Mouse (Mus musculus): ENCODE results near the gene Shisal1. TPM values are rescaled to one million over a fixed set of nuclear protein-coding genes. Genes with fewer than 3 reads are reported as not detected.

The Shisal1 gene
- polyA plus RNA-seq, 1 experiment, result 36.5 TPM

DNA sequence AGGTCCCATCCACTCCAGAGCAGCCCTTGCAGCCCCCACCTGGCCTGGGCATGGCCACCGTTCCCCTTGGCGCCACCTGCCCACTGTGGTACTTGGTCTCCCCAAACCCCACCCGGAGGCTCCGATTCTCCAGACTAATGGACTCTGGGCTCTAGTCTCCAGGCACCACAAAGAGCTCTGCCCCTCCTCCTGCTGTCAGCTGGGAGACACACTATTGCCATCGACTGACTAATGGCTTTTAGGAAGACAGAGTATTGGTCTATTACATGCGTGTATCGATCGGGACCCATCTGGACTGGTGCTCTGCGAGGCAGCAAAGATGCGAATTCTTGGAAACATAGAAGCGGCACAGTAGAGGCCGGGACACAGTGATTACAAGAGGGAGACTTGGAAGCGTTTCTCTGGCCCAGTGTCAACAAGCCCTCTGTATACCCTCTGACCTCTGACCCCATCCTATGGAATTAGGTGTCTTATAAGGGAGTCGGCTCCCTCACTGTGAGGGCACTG lies 49.2 kb downstream of the Shisal1 start:
- TF ChIP-seq CTCF (IDR thresholded peaks at IDR 0.05; ENCODE audit: borderline replicate concordance, extremely low read depth, insufficient read depth, insufficient read length) (no peak), POLR2A (IDR thresholded peaks at IDR 0.05; ENCODE audit: borderline replicate concordance, extremely low read depth, insufficient read depth, insufficient read length, poor library complexity, severe bottlenecking) (no peak)
- peak; percentile 49 for DNase-seq (ENCODE audit: low read depth)

DNA sequence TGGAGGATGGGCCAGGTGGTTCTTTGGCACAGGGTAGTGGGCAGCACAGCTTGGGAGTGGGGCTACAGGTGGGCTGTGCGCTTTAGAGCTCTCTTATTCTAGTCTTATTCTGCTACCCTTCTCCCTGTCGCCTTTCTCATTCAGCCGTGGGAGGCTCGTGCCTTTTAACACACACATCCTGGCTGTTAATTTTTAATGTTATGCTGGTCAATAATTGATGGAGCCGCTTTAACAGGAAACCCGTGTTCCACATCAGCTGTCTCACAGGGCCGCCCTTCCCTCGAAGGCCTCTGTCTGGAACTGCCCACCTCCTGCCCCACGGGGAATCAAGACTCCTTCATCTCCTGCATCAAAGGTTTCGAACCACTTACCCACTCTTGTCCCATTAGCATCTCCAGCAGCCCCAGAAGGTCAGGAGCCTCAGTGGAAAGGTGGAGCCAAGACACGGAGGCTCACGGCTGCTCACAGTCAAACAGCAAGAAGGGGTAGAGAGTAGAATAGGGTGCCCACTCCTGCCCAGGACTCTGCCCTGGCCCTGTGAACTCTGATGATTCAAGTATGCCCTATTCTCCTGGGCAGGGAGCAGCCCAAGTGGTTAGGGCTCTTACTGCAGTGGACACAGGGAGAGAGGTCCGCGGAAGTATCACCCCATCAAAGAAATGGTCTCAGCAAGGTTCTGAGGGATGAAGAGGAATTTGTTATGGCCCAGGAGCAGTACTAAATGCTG lies 51.4 kb downstream of the Shisal1 start:
- DNase-seq (ENCODE audit: low read depth), result peak; percentile 52
- TF ChIP-seq POLR2A (IDR thresholded peaks at IDR 0.05; ENCODE audit: borderline replicate concordance, extremely low read depth, insufficient read depth, insufficient read length, poor library complexity, severe bottlenecking) (no peak), CTCF (IDR thresholded peaks at IDR 0.05; ENCODE audit: borderline replicate concordance, extremely low read depth, insufficient read depth, insufficient read length) (no peak)

DNA sequence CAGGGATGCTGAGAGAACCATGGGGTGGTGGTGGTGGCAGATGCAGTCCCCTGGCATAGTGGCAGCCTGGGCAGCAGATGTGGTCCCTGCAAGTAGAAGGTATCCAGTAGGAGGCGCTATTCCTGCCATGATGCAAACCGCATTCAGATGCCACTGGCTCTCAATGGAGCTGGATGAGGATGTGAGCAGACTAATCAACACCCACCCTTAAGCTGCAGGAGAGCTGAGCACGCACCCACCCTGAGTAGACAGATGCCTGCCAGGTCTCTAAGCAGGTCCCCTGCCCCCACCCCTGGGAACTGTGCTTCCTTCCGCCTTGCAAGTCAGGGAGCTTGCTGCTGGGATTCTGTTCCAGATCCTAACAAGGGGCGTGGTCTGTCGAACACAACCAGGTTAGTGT lies 53.6 kb downstream of the Shisal1 start:
- DNase-seq (ENCODE audit: low read depth), result peak; percentile 69
- TF ChIP-seq CTCF (IDR thresholded peaks at IDR 0.05; ENCODE audit: borderline replicate concordance, extremely low read depth, insufficient read depth, insufficient read length), result peak; percentile 52; the same call in 1 of the 2 replicates
- TF ChIP-seq POLR2A (IDR thresholded peaks at IDR 0.05; ENCODE audit: borderline replicate concordance, extremely low read depth, insufficient read depth, insufficient read length, poor library complexity, severe bottlenecking), result no peak

DNA sequence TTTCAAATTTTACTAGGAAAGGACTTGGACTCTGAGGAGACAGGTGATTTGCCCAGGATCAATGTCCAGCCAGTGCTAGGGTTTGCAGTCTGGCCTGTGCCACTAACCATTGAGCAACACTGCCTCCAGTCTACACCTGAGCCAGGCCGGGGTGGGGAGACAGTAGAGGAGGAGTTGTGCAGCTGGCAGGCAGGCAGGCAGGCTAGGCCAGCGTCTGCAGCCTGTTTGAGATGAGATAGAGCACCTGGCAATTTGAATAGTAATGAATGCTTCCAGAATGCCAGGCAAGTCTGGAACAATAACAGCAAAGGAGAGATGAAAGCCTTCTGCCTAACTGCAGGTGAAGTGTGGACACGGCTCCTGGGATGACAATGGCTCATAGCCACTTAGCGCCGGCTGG lies 54.1 kb downstream of the Shisal1 start:
- peak; percentile 74 for DNase-seq (ENCODE audit: low read depth)
- TF ChIP-seq POLR2A (IDR thresholded peaks at IDR 0.05; ENCODE audit: borderline replicate concordance, extremely low read depth, insufficient read depth, insufficient read length, poor library complexity, severe bottlenecking) (no peak), CTCF (IDR thresholded peaks at IDR 0.05; ENCODE audit: borderline replicate concordance, extremely low read depth, insufficient read depth, insufficient read length) (no peak)

DNA sequence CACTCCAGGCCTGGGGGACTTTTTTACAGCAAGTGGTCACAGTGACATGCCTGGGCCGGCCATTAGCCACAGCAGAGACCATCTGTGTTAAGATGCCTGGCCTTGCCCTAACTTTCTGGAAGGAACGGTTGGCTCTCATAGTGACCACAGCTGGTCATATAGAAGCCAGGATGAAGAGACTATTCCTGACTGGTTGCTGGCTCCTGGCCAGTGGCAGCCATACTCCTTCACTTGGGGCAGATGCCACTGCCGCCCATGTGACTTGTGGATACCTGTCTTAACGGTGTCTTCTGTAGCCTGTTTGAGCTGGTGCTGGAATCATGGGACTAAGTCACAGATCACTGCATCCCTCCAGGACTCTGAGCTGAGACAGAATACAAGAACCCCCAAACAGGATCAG lies 54.8 kb downstream of the Shisal1 start:
- no peak for DNase-seq (ENCODE audit: low read depth)
- TF ChIP-seq CTCF (IDR thresholded peaks at IDR 0.05; ENCODE audit: borderline replicate concordance, extremely low read depth, insufficient read depth, insufficient read length) (no peak), POLR2A (IDR thresholded peaks at IDR 0.05; ENCODE audit: borderline replicate concordance, extremely low read depth, insufficient read depth, insufficient read length, poor library complexity, severe bottlenecking) (no peak)

DNA sequence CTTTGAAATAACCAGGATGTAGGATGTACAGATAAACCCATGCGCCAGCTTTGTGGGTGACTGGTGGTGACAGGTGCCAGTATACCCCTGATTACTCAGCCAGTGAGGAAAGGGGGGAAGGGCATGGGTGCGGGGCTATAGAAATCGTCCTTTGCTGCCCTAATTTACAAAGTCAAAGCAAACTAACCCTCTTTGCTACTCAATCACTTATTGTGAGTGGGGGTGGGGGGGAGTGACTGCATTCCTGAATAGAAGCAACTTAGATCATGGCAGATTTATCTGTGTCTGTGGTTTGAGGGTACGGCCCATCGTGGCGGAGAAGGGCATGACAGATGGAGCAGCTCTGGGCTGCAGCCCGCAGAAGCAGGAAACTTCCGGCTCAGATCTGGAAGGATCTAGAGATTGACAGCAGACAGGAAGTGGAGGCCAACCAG lies 58.2 kb downstream of the Shisal1 start:
- TF ChIP-seq POLR2A (IDR thresholded peaks at IDR 0.05; ENCODE audit: borderline replicate concordance, extremely low read depth, insufficient read depth, insufficient read length, poor library complexity, severe bottlenecking) (no peak), CTCF (IDR thresholded peaks at IDR 0.05; ENCODE audit: borderline replicate concordance, extremely low read depth, insufficient read depth, insufficient read length) (no peak)

DNA sequence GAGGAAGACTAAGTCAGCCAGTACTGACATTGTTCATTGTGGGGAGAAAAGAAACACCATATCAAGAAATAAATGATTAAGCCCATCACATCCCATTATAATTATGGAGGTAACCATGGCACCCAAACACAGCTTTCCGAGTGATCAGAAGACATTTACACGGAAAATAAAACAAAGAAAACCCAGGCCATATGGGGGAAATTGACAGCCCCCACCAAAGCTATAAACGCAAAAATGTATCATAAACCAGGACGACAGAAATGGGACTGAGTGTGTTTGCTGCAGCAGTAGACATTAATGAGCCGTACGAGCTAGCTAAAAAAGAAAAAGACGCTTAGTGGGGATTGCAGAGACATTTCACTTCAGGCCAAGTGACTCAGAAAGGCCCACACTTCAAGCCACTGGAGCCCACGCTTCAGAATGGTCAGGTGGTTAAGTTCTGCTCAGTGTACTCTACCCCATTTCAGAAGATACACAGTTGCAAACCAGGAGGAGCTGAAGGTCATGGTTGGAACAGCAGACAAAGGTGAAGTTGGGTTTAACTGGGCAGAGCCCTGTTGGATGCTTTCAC lies 60.8 kb downstream of the Shisal1 start:
- TF ChIP-seq CTCF (IDR thresholded peaks at IDR 0.05; ENCODE audit: borderline replicate concordance, extremely low read depth, insufficient read depth, insufficient read length), result no peak
- TF ChIP-seq POLR2A (IDR thresholded peaks at IDR 0.05; ENCODE audit: borderline replicate concordance, extremely low read depth, insufficient read depth, insufficient read length, poor library complexity, severe bottlenecking), result no peak
- no peak for DNase-seq (ENCODE audit: low read depth)

More for the DNA sequence above, 58.2 kb downstream of the Shisal1 start:
- DNase-seq (ENCODE audit: low read depth), result no peak

DNA sequence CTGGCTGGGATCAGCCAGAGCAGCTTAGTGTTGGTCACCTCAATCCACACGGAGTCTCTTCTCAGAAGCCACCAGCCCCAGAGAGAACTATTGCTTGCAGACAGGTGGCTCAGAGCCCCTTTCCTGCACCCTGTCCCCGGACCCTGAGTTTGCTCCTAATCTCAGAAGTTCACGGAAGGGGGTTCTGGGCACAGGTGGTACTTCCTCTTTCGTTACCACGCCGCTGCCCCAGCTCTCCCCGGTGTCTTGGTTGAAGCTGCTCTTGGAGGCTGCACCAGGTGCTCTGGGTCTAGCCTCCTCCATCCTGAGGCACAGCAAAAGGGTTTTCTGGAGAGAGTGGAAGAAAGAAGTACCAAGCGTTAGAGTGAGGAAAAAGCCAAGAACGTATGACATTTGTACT lies 62.8 kb downstream of the Shisal1 start:
- TF ChIP-seq POLR2A (IDR thresholded peaks at IDR 0.05; ENCODE audit: borderline replicate concordance, extremely low read depth, insufficient read depth, insufficient read length, poor library complexity, severe bottlenecking) (no peak), CTCF (IDR thresholded peaks at IDR 0.05; ENCODE audit: borderline replicate concordance, extremely low read depth, insufficient read depth, insufficient read length) (no peak)
- no peak for DNase-seq (ENCODE audit: low read depth)

DNA sequence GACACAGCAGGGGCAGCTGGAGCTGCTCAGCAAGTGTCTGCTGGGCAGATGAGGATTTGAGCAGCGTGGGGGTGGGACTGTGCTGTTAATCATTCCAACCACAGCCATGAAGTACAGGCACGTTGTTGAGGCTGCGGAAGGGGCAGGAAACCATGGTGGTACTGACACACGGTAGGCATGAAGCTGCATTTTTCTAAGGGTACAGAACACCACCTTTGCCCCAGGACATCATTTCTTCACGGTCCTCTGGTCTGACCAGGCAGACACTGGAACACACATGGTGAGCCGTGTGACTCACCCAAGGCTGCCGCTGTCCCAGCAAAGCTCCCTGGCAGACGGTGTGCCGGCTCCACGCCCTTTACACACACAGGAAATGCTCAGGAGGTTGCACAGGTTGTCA lies 66.7 kb downstream of the Shisal1 start:
- DNase-seq (ENCODE audit: low read depth), result no peak
- TF ChIP-seq POLR2A (IDR thresholded peaks at IDR 0.05; ENCODE audit: borderline replicate concordance, extremely low read depth, insufficient read depth, insufficient read length, poor library complexity, severe bottlenecking) (no peak), CTCF (IDR thresholded peaks at IDR 0.05; ENCODE audit: borderline replicate concordance, extremely low read depth, insufficient read depth, insufficient read length) (no peak)

DNA sequence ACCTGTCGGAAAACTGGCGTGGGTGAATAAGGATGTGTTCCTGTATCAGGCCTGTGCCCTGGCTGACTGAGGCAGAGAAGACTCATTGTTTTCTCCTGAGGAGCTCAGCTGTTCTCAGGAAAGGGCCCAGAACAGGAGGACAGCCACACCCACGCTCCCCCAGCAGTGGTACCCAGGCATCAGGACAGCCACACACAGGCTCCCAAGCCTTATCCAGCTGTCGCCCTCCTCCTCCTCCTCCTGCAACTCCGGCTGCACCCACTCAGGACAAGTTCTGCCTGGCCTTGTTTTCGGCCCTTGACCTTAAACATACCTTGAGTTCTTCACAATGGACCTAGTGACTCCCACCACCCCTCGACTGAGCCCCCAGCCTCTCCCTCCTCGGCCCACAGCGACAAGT lies 68.2 kb downstream of the Shisal1 start:
- no peak for DNase-seq (ENCODE audit: low read depth)
- TF ChIP-seq POLR2A (IDR thresholded peaks at IDR 0.05; ENCODE audit: borderline replicate concordance, extremely low read depth, insufficient read depth, insufficient read length, poor library complexity, severe bottlenecking), result no peak

DNA sequence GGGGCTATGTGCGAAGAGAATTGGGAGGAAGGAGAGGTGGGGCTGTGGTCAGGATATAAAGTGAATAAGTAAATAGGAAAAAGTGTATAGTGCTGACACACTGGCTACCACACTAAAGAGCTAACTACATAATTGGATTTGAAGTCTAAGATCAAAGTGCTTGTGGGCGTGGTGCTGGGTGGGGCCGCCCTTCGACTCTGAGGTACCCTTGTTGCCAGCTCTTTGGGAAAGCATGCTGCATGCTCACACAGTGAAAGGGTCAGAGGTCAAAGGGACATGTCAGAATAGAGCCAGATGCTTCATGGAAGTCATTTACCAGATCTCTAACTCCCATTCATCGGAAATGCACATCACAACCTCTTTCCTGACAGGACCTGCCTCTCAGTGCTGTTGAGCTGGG lies 74.1 kb downstream of the Shisal1 start:
- no peak for DNase-seq (ENCODE audit: low read depth)
- TF ChIP-seq POLR2A (IDR thresholded peaks at IDR 0.05; ENCODE audit: borderline replicate concordance, extremely low read depth, insufficient read depth, insufficient read length, poor library complexity, severe bottlenecking), result no peak
- TF ChIP-seq CTCF (IDR thresholded peaks at IDR 0.05; ENCODE audit: borderline replicate concordance, extremely low read depth, insufficient read depth, insufficient read length), result no peak

DNA sequence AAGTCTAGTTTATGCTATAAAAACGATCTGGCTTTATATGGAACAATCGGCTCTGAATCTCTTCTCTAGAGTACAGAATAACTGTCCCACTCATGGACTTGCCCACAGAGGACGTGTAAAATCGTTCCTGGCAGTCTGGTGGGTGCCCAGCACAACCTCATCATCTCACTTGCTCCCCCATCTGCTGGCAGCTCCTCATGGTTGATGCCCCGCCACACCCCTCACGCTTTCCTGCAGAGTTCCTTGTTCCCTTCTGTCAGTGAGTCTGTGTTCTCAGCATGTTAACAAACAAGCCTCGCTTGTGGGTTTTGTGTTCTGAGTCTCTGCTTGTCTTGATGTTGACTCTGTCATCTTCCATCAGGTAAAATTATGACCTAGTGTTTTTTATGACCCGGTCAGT lies 79.5 kb downstream of the Shisal1 start:
- no peak for DNase-seq (ENCODE audit: low read depth)
- no peak for TF ChIP-seq CTCF (IDR thresholded peaks at IDR 0.05; ENCODE audit: borderline replicate concordance, extremely low read depth, insufficient read depth, insufficient read length)
- TF ChIP-seq POLR2A (IDR thresholded peaks at IDR 0.05; ENCODE audit: borderline replicate concordance, extremely low read depth, insufficient read depth, insufficient read length, poor library complexity, severe bottlenecking), result no peak

Measured in brain, embryonic 14.5 days (tissue).